Mouse (Mus musculus): ENCODE results near the gene Zfp638.
A peak's percentile ranks its signal among the peaks of the same experiment; 100 is the strongest.
"Not testable (repeated sequence)": the region's sequence is repeated elsewhere in the genome, so short reads cannot be mapped to it uniquely, and the experiment has no call there.

Gene Zfp638

GRCm38 (mm10) chr6:83866954-83867597 lies at the start of gene Zfp638:
Zfp638 (plus strand) TSS chr6:83867109.
- DNase-seq (ENCODE audit: low read depth, low spot score), result peak; percentile 86

- DNase-seq (ENCODE audit: low read depth, low spot score), result no peak
These were observed 47.9 kb upstream of the Zfp638 start for GRCm38 (mm10) chr6:83818996-83819395.

GRCm38 (mm10) chr6:83820727-83821515 lies 46.0 kb upstream of the Zfp638 start:
- no peak for DNase-seq (ENCODE audit: low read depth, low spot score)

GRCm38 (mm10) chr6:83821856-83822255 lies 45.1 kb upstream of the Zfp638 start:
- DNase-seq (ENCODE audit: low read depth, low spot score), result no peak

GRCm38 (mm10) chr6:83830941-83831605 lies 35.8 kb upstream of the Zfp638 start:
- DNase-seq (ENCODE audit: low read depth, low spot score), result peak; percentile 90

GRCm38 (mm10) chr6:83831606-83832123 lies 35.2 kb upstream of the Zfp638 start, which contains the start of gene Paip2b:
Paip2b (minus strand) TSS chr6:83831741.
- DNase-seq (ENCODE audit: low read depth, low spot score), result peak; percentile 99

- DNase-seq (ENCODE audit: low read depth, low spot score), result not testable (repeated sequence)
These were observed 34.5 kb upstream of the Zfp638 start for GRCm38 (mm10) chr6:83832393-83832792.

- DNase-seq (ENCODE audit: low read depth, low spot score), result no peak
These were observed 30.1 kb upstream of the Zfp638 start for GRCm38 (mm10) chr6:83836826-83837225.

GRCm38 (mm10) chr6:83838046-83838445 lies 28.9 kb upstream of the Zfp638 start:
- no peak for DNase-seq (ENCODE audit: low read depth, low spot score)

GRCm38 (mm10) chr6:83840086-83840485 lies 26.8 kb upstream of the Zfp638 start:
- DNase-seq (ENCODE audit: low read depth, low spot score), result no peak

- DNase-seq (ENCODE audit: low read depth, low spot score), result no peak
These were observed 22.0 kb upstream of the Zfp638 start for GRCm38 (mm10) chr6:83844913-83845312.

GRCm38 (mm10) chr6:83846141-83846540 lies 20.8 kb upstream of the Zfp638 start:
- DNase-seq (ENCODE audit: low read depth, low spot score), result no peak

GRCm38 (mm10) chr6:83849446-83849845 lies 17.5 kb upstream of the Zfp638 start:
- DNase-seq (ENCODE audit: low read depth, low spot score), result no peak

- no peak for DNase-seq (ENCODE audit: low read depth, low spot score)
These were observed 9.4 kb upstream of the Zfp638 start for GRCm38 (mm10) chr6:83857476-83857875.

GRCm38 (mm10) chr6:83860033-83860432 lies 6.9 kb upstream of the Zfp638 start:
- no peak for DNase-seq (ENCODE audit: low read depth, low spot score)

GRCm38 (mm10) chr6:83863538-83863937 lies 3.4 kb upstream of the Zfp638 start:
- DNase-seq (ENCODE audit: low read depth, low spot score), result peak; percentile 59

GRCm38 (mm10) chr6:83866423-83866822 lies 486 bp upstream of the Zfp638 start:
- no peak for DNase-seq (ENCODE audit: low read depth, low spot score)

- DNase-seq (ENCODE audit: low read depth, low spot score), result peak; percentile 51
These were observed 983 bp downstream of the Zfp638 start for GRCm38 (mm10) chr6:83867598-83868585.

- peak; percentile 53 for DNase-seq (ENCODE audit: low read depth, low spot score)
These were observed 12.9 kb downstream of the Zfp638 start for GRCm38 (mm10) chr6:83879815-83880214.

GRCm38 (mm10) chr6:83886789-83887188 lies 19.9 kb downstream of the Zfp638 start:
- no peak for DNase-seq (ENCODE audit: low read depth, low spot score)

- no peak for DNase-seq (ENCODE audit: low read depth, low spot score)
These were observed 21.9 kb downstream of the Zfp638 start for GRCm38 (mm10) chr6:83888802-83889201.

Data from CD4-positive helper T cell, adult 2 months (primary cell).